Mouse (Mus musculus): ENCODE results near the gene Dpy19l1. TPM values are rescaled to one million over a fixed set of nuclear protein-coding genes. Genes with fewer than 3 reads are reported as not detected.
A peak's percentile ranks its signal among the peaks of the same experiment; 100 is the strongest.

Gene Dpy19l1
- 64.3 and 69.2 TPM in 2 replicates for polyA plus RNA-seq (2011; ENCODE audit: insufficient read length, low read depth, missing spikeins)

- peaks cover 3% of the 10 kb centered on the region; the same call in 1 of the 2 replicates for H3K4me1 ChIP-seq (ENCODE audit: control insufficient read depth, insufficient read depth, low read length)
- TF ChIP-seq CTCF (IDR thresholded peaks at IDR 0.05; ENCODE audit: borderline replicate concordance, insufficient read depth, low read length) (no peak), POLR2A (IDR thresholded peaks at IDR 0.05; ENCODE audit: low read depth, low read length) (peak; percentile 90)
- peak within 1 kb of the TSS; percentile 85 for H3K27ac ChIP-seq (ENCODE audit: insufficient read depth, low read length)
- peak within 1 kb of the TSS; percentile 90 for H3K4me3 ChIP-seq (ENCODE audit: insufficient read depth, low read length)
These were observed at the start of gene Dpy19l1 for GRCm38 (mm10) chr9:24503067-24503857. TSS of gene Dpy19l1 (minus strand) at chr9:24503140.

DNA sequence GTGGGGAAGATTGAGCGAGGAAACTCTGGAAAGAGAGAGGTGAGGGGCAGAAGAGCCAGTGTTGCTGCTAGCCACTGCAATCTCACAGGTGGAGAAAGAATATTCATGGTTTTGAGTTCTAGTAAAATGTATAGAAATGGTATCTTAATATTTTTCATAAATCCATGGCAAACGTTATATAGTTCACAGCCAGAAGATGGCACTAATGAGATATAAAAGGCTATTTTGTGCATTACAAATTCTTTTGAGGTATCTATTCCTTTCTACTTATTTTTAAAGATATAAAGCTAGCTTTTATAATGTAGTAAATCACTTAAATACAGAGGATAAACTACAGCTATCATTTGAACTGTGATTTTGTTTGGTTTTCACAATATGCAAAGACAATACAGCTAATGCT, 35.2 kb upstream of the Dpy19l1 start:
- H3K4me3 ChIP-seq (ENCODE audit: insufficient read depth, low read length) = no peak overlapping the region
- H3K4me1 ChIP-seq (ENCODE audit: control insufficient read depth, insufficient read depth, low read length) = no peaks in the 10 kb centered on the region
- no peak for TF ChIP-seq CTCF (IDR thresholded peaks at IDR 0.05; ENCODE audit: borderline replicate concordance, insufficient read depth, low read length)
- no peak for TF ChIP-seq POLR2A (IDR thresholded peaks at IDR 0.05; ENCODE audit: low read depth, low read length)
- H3K27ac ChIP-seq (ENCODE audit: insufficient read depth, low read length) = no peak overlapping the region

- no peaks in the 10 kb centered on the region for H3K4me1 ChIP-seq (ENCODE audit: control insufficient read depth, insufficient read depth, low read length)
- H3K27ac ChIP-seq (ENCODE audit: insufficient read depth, low read length) = no peak overlapping the region
- no peak overlapping the region for H3K4me3 ChIP-seq (ENCODE audit: insufficient read depth, low read length)
- peak; percentile 84; the same call in 1 of the 2 replicates for TF ChIP-seq CTCF (IDR thresholded peaks at IDR 0.05; ENCODE audit: borderline replicate concordance, insufficient read depth, low read length)
- TF ChIP-seq POLR2A (IDR thresholded peaks at IDR 0.05; ENCODE audit: low read depth, low read length) = no peak
These were observed 13.7 kb upstream of the Dpy19l1 start for GRCm38 (mm10) chr9:24516575-24517139.

DNA sequence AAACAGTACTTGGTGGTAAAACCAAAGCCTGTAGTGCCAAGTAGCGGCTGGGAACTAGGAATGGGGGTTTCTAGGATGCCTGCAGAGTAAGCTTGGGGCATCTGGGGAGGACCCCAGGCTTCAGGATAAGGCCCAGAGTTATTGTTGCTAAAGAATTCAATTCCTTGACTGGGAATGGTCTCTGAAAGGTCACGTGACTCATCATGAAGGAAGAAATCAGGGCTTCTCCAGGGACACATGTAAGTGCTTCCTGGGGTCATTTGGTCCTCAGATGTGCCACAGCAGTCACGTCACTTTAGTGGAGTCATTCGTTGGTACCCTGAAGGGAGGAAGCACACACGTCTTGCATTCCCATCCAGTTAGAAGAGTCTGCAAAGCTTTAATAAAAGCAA, 11.1 kb upstream of the Dpy19l1 start:
- Histone ChIP-seq H3K4me1 (ENCODE audit: control insufficient read depth, insufficient read depth, low read length) (no peaks in the 10 kb centered on the region), H3K4me3 (ENCODE audit: insufficient read depth, low read length) (no peak overlapping the region), H3K27ac (ENCODE audit: insufficient read depth, low read length) (no peak overlapping the region)
- TF ChIP-seq CTCF (IDR thresholded peaks at IDR 0.05; ENCODE audit: borderline replicate concordance, insufficient read depth, low read length) (no peak), POLR2A (IDR thresholded peaks at IDR 0.05; ENCODE audit: low read depth, low read length) (no peak)

DNA sequence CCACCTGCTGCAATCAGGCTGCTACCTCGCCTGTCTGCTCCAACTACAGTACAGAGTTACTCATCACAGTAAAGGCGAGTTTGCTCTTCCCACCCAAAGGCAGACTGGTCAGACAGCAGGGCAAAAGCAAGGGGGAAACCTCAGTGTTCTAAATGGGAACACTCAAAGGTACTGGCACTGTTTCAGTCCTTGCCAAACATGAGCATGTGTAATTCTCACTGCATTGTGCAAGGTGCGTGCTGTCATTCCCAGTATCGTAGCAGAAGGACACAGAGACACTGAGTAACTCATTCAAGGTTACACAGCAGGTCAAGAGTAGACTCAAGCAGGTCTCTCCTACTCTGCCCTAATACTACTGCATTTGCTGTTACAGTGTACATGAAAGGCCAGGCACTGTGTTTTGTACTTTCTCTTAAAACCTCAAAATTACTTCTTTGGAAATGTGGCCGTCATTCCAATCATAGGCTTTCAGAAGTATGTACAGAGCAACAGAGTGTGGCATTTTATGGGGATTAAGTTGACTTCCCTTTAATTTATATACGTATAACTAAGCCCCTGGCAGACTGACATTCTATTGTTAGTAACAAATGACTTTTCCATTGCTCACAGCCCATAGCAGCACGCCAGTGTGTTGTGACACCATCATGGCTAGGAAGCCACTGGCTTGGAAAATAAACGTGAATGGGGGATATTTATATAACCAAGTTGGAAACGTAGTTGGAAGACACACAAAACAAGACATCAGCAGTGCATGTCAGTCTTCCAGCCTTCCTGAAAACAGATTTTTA, 10.5 kb upstream of the Dpy19l1 start:
- TF ChIP-seq CTCF (IDR thresholded peaks at IDR 0.05; ENCODE audit: borderline replicate concordance, insufficient read depth, low read length) (no peak), POLR2A (IDR thresholded peaks at IDR 0.05; ENCODE audit: low read depth, low read length) (no peak)
- H3K4me3 ChIP-seq (ENCODE audit: insufficient read depth, low read length) = no peak overlapping the region

DNA sequence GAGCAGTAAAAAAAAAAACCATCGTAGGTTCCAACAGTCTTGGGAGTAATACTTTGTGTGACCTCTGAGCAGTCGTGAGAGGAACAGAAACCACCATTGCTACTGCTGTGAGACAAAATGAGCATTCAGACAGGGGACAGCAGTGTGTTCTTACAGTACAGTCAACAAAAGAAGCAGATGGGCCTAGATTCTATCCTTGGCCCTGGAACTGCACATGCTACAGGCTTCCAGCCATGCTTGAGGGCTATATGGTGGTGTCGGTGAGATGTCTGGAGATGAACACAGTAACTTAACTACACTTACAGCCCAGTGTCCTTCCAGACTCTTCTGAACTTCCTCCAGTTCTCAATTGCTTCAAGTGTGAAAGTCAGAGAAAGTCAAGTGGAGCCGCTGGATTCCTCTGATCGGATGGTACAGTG, 9.2 kb upstream of the Dpy19l1 start:
- no peak overlapping the region for H3K4me3 ChIP-seq (ENCODE audit: insufficient read depth, low read length)
- H3K27ac ChIP-seq (ENCODE audit: insufficient read depth, low read length) = 0 out of 2 replicates have a peak overlapping the region, but pooled peaks have one; percentile 32
- no peaks in the 10 kb centered on the region for H3K4me1 ChIP-seq (ENCODE audit: control insufficient read depth, insufficient read depth, low read length)
- no peak for TF ChIP-seq POLR2A (IDR thresholded peaks at IDR 0.05; ENCODE audit: low read depth, low read length)
- no peak for TF ChIP-seq CTCF (IDR thresholded peaks at IDR 0.05; ENCODE audit: borderline replicate concordance, insufficient read depth, low read length)

More for the DNA sequence above, 10.5 kb upstream of the Dpy19l1 start:
- Histone ChIP-seq H3K27ac (ENCODE audit: insufficient read depth, low read length) (no peak overlapping the region), H3K4me1 (ENCODE audit: control insufficient read depth, insufficient read depth, low read length) (no peaks in the 10 kb centered on the region)

DNA sequence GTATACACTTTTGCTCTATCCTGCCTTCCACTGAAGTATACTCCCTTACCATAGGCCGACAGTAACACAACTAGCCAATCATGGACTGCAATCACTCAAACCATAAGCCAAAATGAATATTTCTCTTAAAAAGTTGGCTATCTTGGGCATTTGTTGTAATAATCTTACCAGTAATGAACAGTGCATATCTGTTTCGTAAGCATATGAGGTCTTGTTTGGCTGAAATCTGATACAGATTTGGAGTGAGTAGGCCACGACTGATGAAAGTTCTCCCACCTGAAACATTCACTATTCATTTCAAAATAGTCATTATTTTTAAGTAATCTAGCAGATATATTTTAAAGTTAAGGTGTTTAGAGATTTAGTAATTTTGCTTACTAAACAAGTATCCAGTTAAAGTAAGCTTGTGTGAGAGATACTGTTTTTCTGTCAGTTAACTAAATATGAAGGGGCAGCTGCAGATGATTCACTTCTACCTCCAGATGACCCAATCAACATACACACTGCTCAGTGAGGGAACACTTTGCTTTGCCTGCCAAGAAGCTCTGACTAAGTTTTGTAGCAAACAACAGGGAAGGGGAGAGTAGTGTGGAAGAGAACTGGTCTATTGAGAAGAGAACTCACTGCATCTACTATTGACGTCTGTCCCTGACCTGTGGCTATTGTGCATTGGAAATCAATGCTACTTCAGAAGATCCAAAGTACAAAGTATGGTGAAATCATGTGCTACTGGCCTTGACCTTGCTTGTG, 8.6 kb upstream of the Dpy19l1 start:
- Histone ChIP-seq H3K27ac (ENCODE audit: insufficient read depth, low read length) (peak overlapping the region; percentile 32; the same call in 1 of the 2 replicates), H3K4me1 (ENCODE audit: control insufficient read depth, insufficient read depth, low read length) (no peaks in the 10 kb centered on the region), H3K4me3 (ENCODE audit: insufficient read depth, low read length) (no peak overlapping the region)
- TF ChIP-seq POLR2A (IDR thresholded peaks at IDR 0.05; ENCODE audit: low read depth, low read length) (no peak), CTCF (IDR thresholded peaks at IDR 0.05; ENCODE audit: borderline replicate concordance, insufficient read depth, low read length) (no peak)

DNA sequence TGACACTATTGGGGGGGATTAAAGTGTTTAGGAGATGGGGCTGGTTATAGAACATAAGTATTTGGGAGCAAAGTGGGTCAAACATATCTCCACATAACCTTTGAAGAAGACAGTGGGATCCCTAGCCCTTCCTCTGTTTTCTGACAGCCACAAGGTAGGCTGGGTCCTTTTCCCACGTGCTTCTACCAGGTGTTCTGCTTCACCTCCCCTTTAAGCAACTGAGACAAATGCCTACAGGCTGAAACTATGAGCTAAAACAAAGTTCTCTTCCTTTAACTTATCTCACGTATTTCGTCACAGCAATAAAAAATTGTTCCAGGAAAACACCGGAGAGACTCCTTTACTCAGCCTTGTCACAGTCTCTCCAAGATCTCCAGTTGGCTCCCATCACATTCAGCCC, 5.9 kb upstream of the Dpy19l1 start:
- no peak overlapping the region for H3K27ac ChIP-seq (ENCODE audit: insufficient read depth, low read length)
- H3K4me3 ChIP-seq (ENCODE audit: insufficient read depth, low read length) = no peak overlapping the region
- no peak for TF ChIP-seq CTCF (IDR thresholded peaks at IDR 0.05; ENCODE audit: borderline replicate concordance, insufficient read depth, low read length)
- no peak for TF ChIP-seq POLR2A (IDR thresholded peaks at IDR 0.05; ENCODE audit: low read depth, low read length)
- H3K4me1 ChIP-seq (ENCODE audit: control insufficient read depth, insufficient read depth, low read length) = no peaks in the 10 kb centered on the region

- TF ChIP-seq POLR2A (IDR thresholded peaks at IDR 0.05; ENCODE audit: low read depth, low read length) (no peak), CTCF (IDR thresholded peaks at IDR 0.05; ENCODE audit: borderline replicate concordance, insufficient read depth, low read length) (no peak)
- no peaks in the 10 kb centered on the region for H3K4me1 ChIP-seq (ENCODE audit: control insufficient read depth, insufficient read depth, low read length)
- H3K27ac ChIP-seq (ENCODE audit: insufficient read depth, low read length) = no peak overlapping the region
- no peak overlapping the region for H3K4me3 ChIP-seq (ENCODE audit: insufficient read depth, low read length)
These were observed 3.6 kb upstream of the Dpy19l1 start for GRCm38 (mm10) chr9:24506510-24506909.

All from embryonic fibroblast, embryonic 13.5 days (primary cell).